Mouse (Mus musculus): Measurements from ENCODE around the gene Ranbp2. TPM values are rescaled to one million over a fixed set of nuclear protein-coding genes. Genes with fewer than 3 reads are reported as not detected.
A peak's percentile ranks its signal among the peaks of the same experiment; 100 is the strongest.

Gene Ranbp2
- total and polyA plus RNA-seq, 3 experiments = 45.0 to 56.3 (median 53.4) TPM

GRCm38 (mm10) chr10:58447280-58447781 lies 611 bp downstream of the Ranbp2 start:
- H3K79me2 ChIP-seq (replicated peaks; ENCODE audit: control insufficient read depth, extremely low read depth, insufficient read depth, poor library complexity, severe bottlenecking) = peaks cover 43% of the 10 kb centered on the region
- H3K9me3 ChIP-seq (replicated peaks; ENCODE audit: low read length) = no peaks in the 10 kb centered on the region
- in situ Hi-C loops (cut with MboI; ENCODE audit: low pct_ligation_motif_present, low pct_unique_long_range_greater_than_20kb, low sequenced_read_pairs) = no loop called here
- peak overlapping the region; percentile 89; the same call in 1 of the 2 replicates for H3K27ac ChIP-seq (ENCODE audit: insufficient read depth, low read depth)
- no peak for TF ChIP-seq IRF4 (IDR thresholded peaks at IDR 0.05; ENCODE audit: low read depth, low read length)
- TF ChIP-seq ELF1 (IDR thresholded peaks at IDR 0.05; ENCODE audit: low read depth, low read length) = no peak
- no peak for TF ChIP-seq CHD1 (IDR thresholded peaks at IDR 0.05; ENCODE audit: low read depth, low read length)
- no peak for TF ChIP-seq RCOR1 (conservative IDR thresholded peaks at IDR 0.05; ENCODE audit: low read depth, low read length)
- no peak for TF ChIP-seq JUND (conservative IDR thresholded peaks at IDR 0.05; ENCODE audit: low read depth, low read length)
- no peak for TF ChIP-seq SMC3 (IDR thresholded peaks at IDR 0.05; ENCODE audit: low read depth, low read length)
- no peak for TF ChIP-seq POLR2A (IDR thresholded peaks at IDR 0.05; ENCODE audit: low read depth, low read length)
- TF ChIP-seq ZMIZ1 (IDR thresholded peaks at IDR 0.05; ENCODE audit: low read depth, low read length) = no peak
- TF ChIP-seq RAD21 (IDR thresholded peaks at IDR 0.05; ENCODE audit: low read depth, low read length) = no peak
- no peak for TF ChIP-seq KAT2A (IDR thresholded peaks at IDR 0.05; ENCODE audit: insufficient replicate concordance, low read length)
- no peak for TF ChIP-seq SIN3A (IDR thresholded peaks at IDR 0.05; ENCODE audit: low read length)
- no peak for TF ChIP-seq HCFC1 (IDR thresholded peaks at IDR 0.05; ENCODE audit: low read depth, low read length)
- TF ChIP-seq JUN (IDR thresholded peaks at IDR 0.05; ENCODE audit: insufficient read depth, low read depth, low read length) = no peak
- no peak for TF ChIP-seq MEF2A (IDR thresholded peaks at IDR 0.05; ENCODE audit: borderline replicate concordance, low read depth, low read length)
- no peak for TF ChIP-seq ZC3H11A (IDR thresholded peaks at IDR 0.05; ENCODE audit: low read depth, low read length)
- TF ChIP-seq CHD2 (IDR thresholded peaks at IDR 0.05; ENCODE audit: low read length) = no peak
- no peak for TF ChIP-seq NELFE (IDR thresholded peaks at IDR 0.05; ENCODE audit: low read depth, low read length)
- no peak for TF ChIP-seq MAX (IDR thresholded peaks at IDR 0.05; ENCODE audit: low read length)
- peaks cover 2 to 24% of the 10 kb centered on the region in 2 experiments; a peak in 3 of 4 replicates for H3K4me1 ChIP-seq (ENCODE audit: control insufficient read depth in 1 of 2, insufficient read depth in 2 of 2)
- DNase-seq (ENCODE audit: extremely low read depth) = peak; percentile 45
- H3K27me3 ChIP-seq (replicated peaks) = no peaks in the 10 kb centered on the region
- peaks cover 3 to 10% of the 10 kb centered on the region in 2 experiments for H3K36me3 ChIP-seq (replicated peaks in 1 of 2; ENCODE audit: control insufficient read depth in 1 of 2, insufficient read depth in 1 of 2, low read length in 1 of 2)
- peak overlapping the region; percentile 92 to 97 (median 93) for H3K4me3 ChIP-seq (replicated peaks in 1 of 3; ENCODE audit: low read depth in 2 of 3, low read length in 2 of 3, poor library complexity in 1 of 3)
- H3K4me2 ChIP-seq (ENCODE audit: insufficient read depth, low read depth, poor library complexity, severe bottlenecking) = no peak overlapping the region
- dilution Hi-C loops (cut with MboI; ENCODE audit: extremely low pct_ligation_motif_present, extremely low pct_unique_long_range_greater_than_20kb, low sequenced_read_pairs) = no loop called here
- peak overlapping the region; percentile 92 for H3K9ac ChIP-seq (ENCODE audit: insufficient read depth, low read depth)

- peaks cover 22 to 50% of the 10 kb centered on the region in 2 experiments for H3K36me3 ChIP-seq (replicated peaks in 1 of 2; ENCODE audit: control insufficient read depth in 1 of 2, insufficient read depth in 1 of 2, low read length in 1 of 2)
- H3K9ac ChIP-seq (ENCODE audit: insufficient read depth, low read depth) = no peak overlapping the region
- no peak for TF ChIP-seq MAX (IDR thresholded peaks at IDR 0.05; ENCODE audit: low read length)
- no peak for TF ChIP-seq ELF1 (IDR thresholded peaks at IDR 0.05; ENCODE audit: low read depth, low read length)
- no peak for TF ChIP-seq GABPA (IDR thresholded peaks at IDR 0.05; ENCODE audit: insufficient replicate concordance, low read depth, low read length)
- DNase-seq (ENCODE audit: extremely low read depth) = no peak
- H3K9me3 ChIP-seq (replicated peaks; ENCODE audit: low read length) = no peaks in the 10 kb centered on the region
- no peaks in the 10 kb centered on the region for H3K27me3 ChIP-seq (replicated peaks)
- H3K27ac ChIP-seq (ENCODE audit: insufficient read depth, low read depth) = no peak overlapping the region; the same call in 1 of the 2 replicates
- H3K79me2 ChIP-seq (replicated peaks; ENCODE audit: control insufficient read depth, extremely low read depth, insufficient read depth, poor library complexity, severe bottlenecking) = peaks cover 57% of the 10 kb centered on the region
- no peak overlapping the region for H3K4me2 ChIP-seq (ENCODE audit: insufficient read depth, low read depth, poor library complexity, severe bottlenecking)
- dilution Hi-C loops (cut with MboI; ENCODE audit: extremely low pct_ligation_motif_present, extremely low pct_unique_long_range_greater_than_20kb, low sequenced_read_pairs) (no loop called here), in situ Hi-C loops (cut with MboI; ENCODE audit: low pct_ligation_motif_present, low pct_unique_long_range_greater_than_20kb, low sequenced_read_pairs) (no loop called here)
- H3K4me3 ChIP-seq (replicated peaks in 1 of 3; ENCODE audit: low read depth in 2 of 3, low read length in 2 of 3, poor library complexity in 1 of 3) = no peak overlapping the region
- H3K4me1 ChIP-seq (ENCODE audit: control insufficient read depth in 1 of 2, insufficient read depth in 2 of 2) = peaks cover 2 to 18% of the 10 kb centered on the region in 2 experiments; a peak in 1 of 4 replicates
These were observed 4.9 kb downstream of the Ranbp2 start for GRCm38 (mm10) chr10:58451575-58451974.
